Mouse (Mus musculus) cortical plate, adult 2 months (tissue): ENCODE measurements around the gene Rnf223.

ENCODE experiments used
- CTCF ChIP-seq: fragments of 200-500 bp; IDR thresholded peaks from 2 replicates; pipeline ENCODE4 v1.5.1; 2011; ENCODE audit warnings: mild to moderate bottlenecking, control low read depth, low read length; ENCODE audit not compliant: insufficient read depth; ENCODE audit errors: extremely low read depth
- POLR2A ChIP-seq: fragments of 200-500 bp; IDR thresholded peaks from 2 replicates; pipeline ENCODE4 v1.6.1; 2011; ENCODE audit warnings: mild to moderate bottlenecking, low read length, control low read depth; ENCODE audit not compliant: insufficient read depth; ENCODE audit errors: extremely low read depth

GRCm38 (mm10) chr4:156171828-156172227 is 41.5 kb downstream of the Rnf223 start:
- TF ChIP-seq POLR2A (no peak), CTCF (no peak)
